In genomic region chr10:5551382-5551781, GRCm38 (mm10) we compare ENCODE assay signal across 8 mouse cellular contexts. TPM values are rescaled to one million over a fixed set of nuclear protein-coding genes. Genes with fewer than 3 reads are reported as not detected.
DNase-seq lines count a peak whose midpoint lies in the region; ATAC-seq and TF ChIP-seq lines count a peak whose summit lies in the region.

TSS of gene Syne1 (minus strand) at chr10:5551482.

- H3K9me3 ChIP-seq in midbrain, embryonic 14.5 days (ENCODE audit: control insufficient read depth, low read length): no peaks in the 10 kb centered on the region

- H3K4me2 ChIP-seq in midbrain, embryonic 14.5 days (ENCODE audit: low read length): peak within 1 kb of the TSS; percentile 83

- no peaks in the 10 kb centered on the region for H3K36me3 ChIP-seq in midbrain, embryonic 14.5 days (ENCODE audit: control insufficient read depth, insufficient read depth, low read length)

- TF ChIP-seq CTCF in layer of hippocampus, adult 2 months (conservative IDR thresholded peaks at IDR 0.05): no peak

- 31% methylated on average over 5 of the region's 5 CpGs for whole genome bisulfite sequencing in midbrain, embryonic 14.5 days

- no peaks in the 10 kb centered on the region for H3K27me3 ChIP-seq in midbrain, embryonic 14.5 days (ENCODE audit: control insufficient read depth, insufficient read depth, low read length)

- H3K4me1 ChIP-seq in midbrain, embryonic 14.5 days (ENCODE audit: control insufficient read depth, insufficient read depth, low read length): peaks cover 5% of the 10 kb centered on the region; the same call in 1 of the 2 replicates

- peak within 1 kb of the TSS; percentile 79 for H3K9ac ChIP-seq in midbrain, embryonic 14.5 days (replicated peaks; ENCODE audit: low read length)

- H3K4me3 ChIP-seq in layer of hippocampus, adult 2 months: peak within 1 kb of the TSS; percentile 92
- H3K4me3 ChIP-seq in midbrain, embryonic 14.5 days (replicated peaks; ENCODE audit: low read depth, low read length): peak within 1 kb of the TSS; percentile 70

- peak within 1 kb of the TSS; percentile 97 for H3K27ac ChIP-seq in layer of hippocampus, adult 2 months
- H3K27ac ChIP-seq in midbrain, embryonic 14.5 days (replicated peaks; ENCODE audit: low read depth, low read length): peak within 1 kb of the TSS; percentile 81

- no peak for ATAC-seq in common myeloid progenitor, adult 5-6 weeks (replicated peaks; ENCODE audit: low read depth, poor library complexity, severe bottlenecking)
- no peak for ATAC-seq in midbrain, embryonic 14.5 days (ENCODE audit: low FRiP score, low TSS enrichment)

- no peak for DNase-seq in layer of hippocampus, adult 2 months (ENCODE audit: low spot score in 2 of 2)
- no peak for DNase-seq in layer of hippocampus, adult 9-10 months (ENCODE audit: low spot score)
- no peak for DNase-seq in heart, adult 8-10 months (ENCODE audit: low spot score)
- DNase-seq in layer of hippocampus, postnatal 25 days (ENCODE audit: extremely low spot score in 1 of 2, low spot score in 1 of 2): no peak
- peak; percentile 8 for DNase-seq in midbrain, embryonic 14.5 days
- no peak for DNase-seq in thymus, postnatal 36 days
- DNase-seq in retina, postnatal 1 day: no peak

RNA-seq across cellular contexts. Expression of gene Syne1, which starts in this region (rescaled TPM):
- 100 to 1,000 TPM; 307 to 317 TPM for total RNA-seq in layer of hippocampus, adult 2 months (2021)
- 28.5 and 33.4 TPM in 2 replicates for total RNA-seq in common myeloid progenitor, adult 5-6 weeks (2017)
- 10 to 100 TPM; 57.6 to 65.2 (median 59.0) TPM for total RNA-seq in heart, adult 8-10 months (2022)
- 100 to 1,000 TPM; 241 to 279 TPM for total RNA-seq in layer of hippocampus, postnatal 25 days (2021)
- polyA plus RNA-seq in midbrain, embryonic 14.5 days (2014; fragmentation: Nextera tagmentation; extraction: Ambion mirVana): 17.8 and 20.7 TPM in 2 replicates
